Mouse (Mus musculus): ENCODE measurements at regions not wholly inside any gene's neighbourhood (a gene's known extent, or its start where the extent isn't known, plus 50 kb on each side); places are given as distances from the start of the nearest gene placed in this dataset.

GRCm38 (mm10) chr2:160476181-160476580 lies 109.3 kb upstream of the Mafb start:
- TF ChIP-seq CTCF (IDR thresholded peaks at IDR 0.05; ENCODE audit: low read depth), result no peak
- TF ChIP-seq EP300 (IDR thresholded peaks at IDR 0.05; ENCODE audit: low read depth), result no peak

All from heart, postnatal 0 days (tissue).